Mouse (Mus musculus): ENCODE data around the gene Ttll3.

Gene Ttll3

GRCm38 (mm10) chr6:113379246-113379645, 9.8 kb upstream of the Ttll3 start:
- DNase-seq (ENCODE audit: low read depth), result peak; percentile 45

- peak; percentile 38 for DNase-seq (ENCODE audit: low read depth)
Observed at GRCm38 (mm10) chr6:113380480-113380879, 8.6 kb upstream of the Ttll3 start.

- no peak for DNase-seq (ENCODE audit: low read depth)
Observed at GRCm38 (mm10) chr6:113384351-113384927, 4.6 kb upstream of the Ttll3 start.

- DNase-seq (ENCODE audit: low read depth), result no peak
Observed at GRCm38 (mm10) chr6:113385160-113385714, 3.8 kb upstream of the Ttll3 start.

GRCm38 (mm10) chr6:113386025-113386424, 3.0 kb upstream of the Ttll3 start:
- DNase-seq (ENCODE audit: low read depth), result no peak

GRCm38 (mm10) chr6:113390715-113391114, 1.7 kb downstream of the Ttll3 start:
- no peak for DNase-seq (ENCODE audit: low read depth)

GRCm38 (mm10) chr6:113392015-113392386, 2.9 kb downstream of the Ttll3 start:
- DNase-seq (ENCODE audit: low read depth), result no peak

- no peak for DNase-seq (ENCODE audit: low read depth)
Observed at GRCm38 (mm10) chr6:113392387-113393071, 3.5 kb downstream of the Ttll3 start.

GRCm38 (mm10) chr6:113393951-113394350, 4.9 kb downstream of the Ttll3 start:
- DNase-seq (ENCODE audit: low read depth), result no peak

- no peak for DNase-seq (ENCODE audit: low read depth)
Observed at GRCm38 (mm10) chr6:113394811-113395210, 5.8 kb downstream of the Ttll3 start.

- DNase-seq (ENCODE audit: low read depth), result no peak
Observed at GRCm38 (mm10) chr6:113395501-113395900, 6.4 kb downstream of the Ttll3 start.

GRCm38 (mm10) chr6:113396270-113397030, 7.4 kb downstream of the Ttll3 start:
- DNase-seq (ENCODE audit: low read depth), result no peak

- no peak for DNase-seq (ENCODE audit: low read depth)
Observed at GRCm38 (mm10) chr6:113402094-113402493, 13.0 kb downstream of the Ttll3 start.

- DNase-seq (ENCODE audit: low read depth), result no peak
Observed at GRCm38 (mm10) chr6:113404649-113405448, 15.8 kb downstream of the Ttll3 start.

- no peak for DNase-seq (ENCODE audit: low read depth)
Observed at GRCm38 (mm10) chr6:113405483-113405882, 16.4 kb downstream of the Ttll3 start.

- DNase-seq (ENCODE audit: low read depth), result peak; percentile 33
Observed at GRCm38 (mm10) chr6:113406683-113407082, 17.6 kb downstream of the Ttll3 start.

GRCm38 (mm10) chr6:113410001-113410400, 20.9 kb downstream of the Ttll3 start:
- no peak for DNase-seq (ENCODE audit: low read depth)

GRCm38 (mm10) chr6:113416416-113416815, 27.4 kb downstream of the Ttll3 start:
- DNase-seq (ENCODE audit: low read depth), result no peak

- no peak for DNase-seq (ENCODE audit: low read depth)
Observed at GRCm38 (mm10) chr6:113418441-113419198, 29.6 kb downstream of the Ttll3 start.

GRCm38 (mm10) chr6:113419199-113419587, 30.1 kb downstream of the Ttll3 start, which contains the start of gene Rpusd3:
Gene Rpusd3 (minus strand): TSS chr6:113419340.
- peak; percentile 100 for DNase-seq (ENCODE audit: low read depth)

GRCm38 (mm10) chr6:113423000-113423399, 33.9 kb downstream of the Ttll3 start:
- DNase-seq (ENCODE audit: low read depth), result no peak

All from induced T-regulatory cell, adult 2 months (primary cell).